Mouse (Mus musculus) right cerebral cortex, postnatal 25 days (tissue): ENCODE data around the gene Pom121l2.

Source experiments
- DNase-seq: peaks from one replicate; pipeline ENCODE4 v3.0.0; 2022

Gene Pom121l2

DNA sequence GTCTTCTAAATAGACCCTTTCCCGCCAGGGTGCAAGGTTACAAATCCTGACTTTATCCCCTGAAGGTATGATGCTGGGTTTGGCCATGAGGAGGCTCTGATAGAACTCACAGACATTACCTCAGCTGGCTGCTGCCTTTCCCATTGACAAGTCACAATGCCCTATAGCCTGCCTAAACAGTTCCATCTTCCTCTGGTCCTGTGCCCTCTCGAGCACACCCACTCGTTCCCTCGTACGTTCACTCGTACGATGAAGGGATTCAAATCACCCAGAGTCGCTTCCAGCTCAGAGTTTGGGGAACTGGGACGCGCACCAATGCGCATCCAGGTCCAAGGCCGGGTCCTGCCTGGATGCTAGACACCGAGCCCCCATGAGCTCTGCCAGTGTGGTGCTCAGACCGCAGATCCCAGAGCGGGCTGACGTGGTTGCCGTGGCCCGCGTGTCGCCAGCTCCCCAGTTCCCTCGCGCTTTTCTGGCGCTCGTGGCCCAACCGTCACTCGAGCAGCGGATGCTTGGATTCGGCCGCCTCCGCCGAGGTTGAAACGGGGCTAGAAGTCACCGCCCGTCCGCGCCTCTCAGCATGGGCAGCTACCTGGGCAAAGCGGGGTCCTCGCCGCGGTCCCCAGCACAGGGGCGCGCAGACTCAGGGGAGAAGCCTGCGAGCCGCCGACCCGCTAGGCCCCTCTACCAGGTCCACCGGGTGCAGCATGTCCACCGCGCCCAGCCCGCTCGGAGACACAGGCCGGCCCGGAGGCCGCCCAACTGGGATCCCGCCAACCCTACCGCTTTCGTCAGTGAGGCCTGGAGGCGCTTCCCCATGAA lies at the start of gene Pom121l2:
Pom121l2 (plus strand) TSS at position 214 of the 822 bp plus-strand sequence.
- DNase-seq, result peak; percentile 33

GRCm38 (mm10) chr13:21931740-21932139 lies 49.3 kb upstream of the Pom121l2 start:
- no peak for DNase-seq

DNA sequence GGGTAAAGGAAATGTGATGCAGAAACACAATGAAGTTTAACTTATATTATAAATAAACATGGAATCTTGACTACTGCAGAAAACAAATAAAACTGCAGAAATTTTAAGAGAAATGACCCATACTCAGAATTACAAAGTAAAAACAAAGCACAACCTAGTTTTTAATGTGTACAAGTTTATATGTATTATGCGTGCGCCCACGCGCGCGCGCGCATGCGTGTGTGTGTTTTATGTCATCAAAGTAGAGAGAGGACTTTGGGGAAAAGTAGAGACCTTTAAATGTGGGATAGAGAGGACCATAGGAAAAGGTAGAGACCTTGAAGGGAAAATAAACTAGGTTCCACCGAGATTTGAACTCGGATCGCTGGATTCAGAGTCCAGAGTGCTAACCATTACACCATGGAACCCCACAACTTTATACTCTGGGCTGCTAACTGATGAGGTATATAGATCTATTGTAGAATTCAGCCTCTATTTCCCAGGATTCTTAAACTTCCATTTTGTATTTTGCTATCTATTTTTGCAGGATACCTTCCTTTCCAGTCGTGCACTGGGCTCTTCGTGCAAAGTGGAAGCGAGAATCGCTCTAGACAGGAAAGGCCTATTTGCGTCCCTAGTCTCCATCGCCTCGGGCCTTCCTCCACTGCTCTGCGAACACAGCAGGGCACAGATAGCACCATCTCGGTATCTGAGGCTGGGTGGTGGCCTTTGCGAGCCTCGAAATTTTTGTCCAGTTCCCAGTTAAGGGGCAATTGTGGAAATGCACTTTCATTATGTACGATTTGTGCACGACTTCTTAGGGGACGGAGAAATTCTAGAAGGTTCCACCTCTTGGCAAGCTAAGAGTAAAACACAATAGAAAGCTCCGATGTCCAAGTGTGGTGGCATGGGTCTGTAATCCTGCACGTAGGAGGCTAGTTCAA lies 47.1 kb upstream of the Pom121l2 start:
- no peak for DNase-seq

- no peak for DNase-seq
These were observed 45.8 kb upstream of the Pom121l2 start for GRCm38 (mm10) chr13:21934982-21935791.

DNA sequence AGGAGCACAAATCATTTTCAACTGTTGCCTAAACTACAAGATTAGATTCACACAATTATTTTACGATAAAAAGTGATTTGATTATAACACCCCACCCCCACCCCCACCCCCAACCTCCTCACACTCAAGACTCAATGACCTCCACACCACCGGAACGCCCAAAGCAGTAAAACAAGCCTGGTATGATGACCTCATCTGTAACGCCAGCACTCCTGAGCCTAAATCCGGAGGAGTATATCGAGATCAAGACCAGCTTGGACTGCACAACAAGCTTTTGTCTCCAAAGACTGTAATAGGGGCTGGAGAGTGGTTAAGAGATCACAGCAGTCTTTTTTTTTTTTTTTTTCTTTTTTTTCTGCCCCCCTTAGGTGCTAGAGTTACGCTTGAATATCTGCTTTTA lies 45.2 kb upstream of the Pom121l2 start:
- DNase-seq, result no peak

- no peak for DNase-seq
These were observed 44.0 kb upstream of the Pom121l2 start for GRCm38 (mm10) chr13:21936968-21937367.

- peak; percentile 81 for DNase-seq
These were observed 40.8 kb upstream of the Pom121l2 start for GRCm38 (mm10) chr13:21940213-21940612.

GRCm38 (mm10) chr13:21940811-21941321 lies 40.1 kb upstream of the Pom121l2 start:
- DNase-seq, result peak; percentile 81

DNA sequence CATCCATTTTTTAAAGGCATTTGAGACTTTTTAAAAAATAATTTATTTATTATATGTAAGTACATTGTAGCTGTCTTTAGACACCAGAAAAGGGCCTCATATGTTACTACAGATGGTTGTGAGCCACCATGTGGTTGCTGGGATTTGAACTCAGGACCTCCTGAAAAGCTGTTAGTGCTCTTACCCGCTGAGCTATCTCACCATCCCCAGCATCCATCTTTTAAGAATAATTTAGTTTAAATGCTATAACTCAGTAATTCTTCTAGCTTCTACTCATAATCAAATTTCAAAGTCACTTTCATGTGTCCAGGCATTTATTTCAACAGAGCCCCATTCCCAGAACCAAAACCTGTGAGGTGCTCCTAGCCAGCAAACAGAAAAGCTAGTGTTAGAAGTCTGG lies 37.4 kb upstream of the Pom121l2 start:
- DNase-seq, result no peak

GRCm38 (mm10) chr13:21944592-21944925 lies 36.4 kb upstream of the Pom121l2 start:
- DNase-seq, result no peak

DNA sequence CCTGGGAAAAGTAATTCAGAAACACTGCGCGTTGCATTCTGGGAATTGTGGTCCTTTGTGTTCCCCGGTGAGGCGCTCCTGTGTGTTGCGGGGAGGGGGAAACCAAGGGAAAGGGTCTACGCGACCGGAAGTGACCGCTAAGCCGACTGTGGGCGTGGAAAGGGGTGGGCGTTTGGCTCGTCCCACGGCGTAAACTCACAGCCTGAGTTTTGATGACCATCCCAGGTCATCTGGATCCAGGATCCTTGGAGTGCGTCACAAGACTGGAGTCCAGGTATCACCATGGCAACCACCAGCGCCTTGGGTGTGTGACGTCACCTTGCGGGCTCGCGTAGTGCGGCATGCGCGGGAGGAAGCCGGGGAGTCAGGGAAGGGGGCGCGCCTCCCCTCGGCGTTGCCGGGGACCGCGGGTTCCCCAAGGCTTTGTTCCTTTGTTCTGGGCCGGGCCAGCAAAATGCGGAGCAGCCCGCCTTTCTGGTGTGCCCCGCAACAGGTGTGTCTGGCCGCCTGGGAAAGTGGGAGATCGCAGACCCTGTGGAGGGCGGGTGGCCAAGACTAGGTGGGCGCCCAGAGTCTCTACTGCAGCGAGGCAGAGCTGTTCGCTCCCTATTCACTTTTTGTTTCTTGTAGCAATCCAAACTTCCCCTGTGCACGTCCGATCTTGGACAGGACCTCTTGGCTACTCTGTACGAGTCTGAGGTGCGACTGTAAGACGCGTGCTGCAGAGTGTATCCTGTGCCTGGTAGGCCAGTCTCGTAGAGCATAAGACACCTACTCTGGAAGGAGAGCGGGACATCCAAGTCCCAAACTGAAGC lies 35.9 kb upstream of the Pom121l2 start, which contains the start of gene Zfp184:
Zfp184 (plus strand) TSS at position 169 of the 815 bp plus-strand sequence.
- DNase-seq, result peak; percentile 90

DNA sequence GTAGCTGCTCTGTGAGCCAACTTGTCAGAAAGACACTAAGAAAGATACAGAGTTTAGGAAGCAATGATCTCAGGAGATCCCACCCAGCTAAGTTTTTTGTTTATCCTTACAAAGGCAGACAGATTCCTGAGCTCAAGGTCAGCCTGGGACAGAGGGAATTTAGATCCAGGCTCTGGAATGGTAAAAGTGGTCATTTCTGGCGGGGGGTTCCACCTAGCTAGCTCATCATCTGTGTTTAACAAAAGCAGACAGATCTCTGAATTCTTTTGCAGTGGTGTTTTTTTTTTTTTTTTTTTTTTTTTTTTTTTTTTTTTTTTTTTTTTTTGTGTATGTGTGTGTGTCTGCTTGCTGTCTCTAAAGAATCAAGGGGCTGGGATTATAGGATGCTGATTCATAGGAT lies 11.7 kb upstream of the Pom121l2 start:
- DNase-seq, result no peak

GRCm38 (mm10) chr13:21969816-21970215 lies 11.2 kb upstream of the Pom121l2 start:
- no peak for DNase-seq

- DNase-seq, result no peak
These were observed 9.4 kb upstream of the Pom121l2 start for GRCm38 (mm10) chr13:21971641-21972040.

DNA sequence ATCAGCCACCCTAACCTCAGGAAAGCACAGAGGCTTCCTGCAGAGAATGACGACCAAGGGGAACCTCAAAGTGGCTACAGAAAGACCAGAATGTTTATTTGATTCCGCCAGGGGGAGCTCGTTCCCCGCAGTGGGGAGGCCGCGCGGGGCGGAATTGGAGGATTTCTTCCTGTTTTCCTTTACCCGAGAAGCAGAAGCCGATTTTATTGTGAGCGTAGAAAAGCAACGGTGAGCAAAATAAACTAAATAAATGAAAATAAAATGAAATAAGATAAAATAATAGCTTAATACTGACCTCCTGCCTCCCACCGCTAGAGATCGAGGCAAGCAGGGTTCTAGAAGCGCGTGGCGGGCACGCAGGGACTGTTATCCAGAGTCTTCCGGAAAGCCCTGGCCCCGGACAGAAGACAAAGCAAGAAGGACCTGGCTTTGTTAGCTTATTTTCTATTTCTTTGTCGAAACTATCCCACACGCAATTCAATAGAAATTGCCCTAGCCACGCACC lies 6.7 kb upstream of the Pom121l2 start:
- peak; percentile 87 for DNase-seq

DNA sequence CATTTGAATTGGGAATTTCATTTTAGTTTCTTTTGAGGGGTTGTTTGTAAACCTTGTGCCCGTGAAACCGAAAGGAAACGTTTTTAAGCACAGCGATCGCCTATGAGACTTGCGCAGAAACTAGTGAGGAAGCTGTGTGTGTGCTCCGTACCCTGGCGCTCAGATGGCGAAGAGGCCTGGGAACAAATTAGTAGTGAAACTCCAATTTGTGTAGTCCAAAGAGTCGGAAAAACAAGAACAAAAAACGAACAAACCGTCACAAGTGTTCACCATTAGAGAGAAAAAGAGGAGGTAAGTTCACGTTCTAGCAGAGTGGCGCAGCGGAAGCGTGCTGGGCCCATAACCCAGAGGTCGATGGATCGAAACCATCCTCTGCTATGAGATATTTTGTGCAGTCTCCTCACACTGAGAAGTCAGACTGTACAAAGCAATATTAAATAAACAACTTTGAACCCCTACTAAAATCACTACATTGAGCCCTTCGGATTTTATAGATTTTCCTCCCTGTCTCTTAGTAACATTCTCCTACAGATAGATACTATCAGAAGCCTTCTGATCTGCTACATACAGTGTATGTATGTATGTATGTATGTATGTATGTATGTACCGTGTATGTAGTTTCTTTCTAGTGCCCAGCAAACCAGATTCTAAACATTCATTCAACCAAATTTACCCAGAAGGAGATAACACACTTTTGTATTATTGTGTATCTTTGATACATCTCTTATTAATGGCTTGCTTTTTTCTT lies 6.1 kb upstream of the Pom121l2 start:
- peak; percentile 39 for DNase-seq

DNA sequence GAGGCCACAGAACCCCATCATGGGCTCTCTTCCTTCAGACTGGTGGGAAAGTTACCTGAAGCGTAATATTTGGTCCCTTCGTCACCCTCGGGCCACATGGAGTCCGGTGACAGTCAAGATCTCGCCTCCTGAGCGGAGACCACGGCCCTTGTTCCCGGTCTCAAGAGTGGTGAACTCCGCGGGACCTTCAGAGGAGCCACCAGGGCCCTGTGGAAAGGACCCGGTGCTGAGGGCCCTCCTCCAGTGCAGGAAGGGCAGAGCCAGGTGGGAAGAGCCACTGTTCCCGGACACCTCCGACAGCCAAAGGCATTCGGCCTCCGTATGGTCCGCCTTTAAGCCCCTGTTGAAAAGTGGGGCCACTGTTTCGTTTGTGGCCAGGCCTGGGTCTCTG lies 804 bp downstream of the Pom121l2 start:
- no peak for DNase-seq

DNA sequence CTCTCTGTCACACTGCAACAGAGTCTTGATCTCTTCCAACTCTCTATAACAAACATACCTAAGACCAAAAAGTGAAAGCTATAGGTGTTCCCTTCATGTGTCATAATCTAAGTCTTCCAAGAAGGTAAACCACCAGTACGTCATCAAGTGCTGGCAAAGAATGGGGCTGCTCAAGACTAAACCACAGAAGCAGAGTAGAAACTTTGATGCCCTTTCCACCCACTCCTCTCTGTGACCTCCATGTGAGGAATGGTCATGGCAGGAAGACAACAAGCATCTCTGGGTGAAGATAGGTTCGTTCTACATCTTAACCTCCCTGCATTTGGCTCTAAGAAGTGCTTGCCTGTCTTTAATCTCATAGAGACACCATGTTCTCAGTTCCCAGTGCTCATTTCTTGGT lies 3.5 kb downstream of the Pom121l2 start:
- no peak for DNase-seq

DNA sequence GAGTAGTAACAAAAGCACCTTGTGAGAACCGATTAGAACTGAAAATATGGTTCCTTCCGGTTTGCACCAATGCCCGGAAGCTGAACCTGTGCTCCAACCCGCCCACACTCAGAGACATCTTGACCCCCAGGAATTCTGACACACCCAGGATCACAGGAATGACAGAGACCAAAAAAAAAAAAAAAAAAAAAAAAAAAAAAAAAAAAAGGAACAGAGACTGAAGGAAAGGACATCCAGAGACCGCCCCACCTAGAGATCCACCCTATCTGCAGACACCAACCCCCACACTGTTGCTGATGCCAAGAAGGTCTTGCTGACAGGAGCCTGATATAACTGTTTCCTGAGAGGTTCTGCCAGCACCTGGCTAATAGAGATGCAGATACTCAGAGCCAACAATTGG lies 11.6 kb downstream of the Pom121l2 start:
- no peak for DNase-seq

- DNase-seq, result no peak
These were observed 13.2 kb downstream of the Pom121l2 start for GRCm38 (mm10) chr13:21993957-21994738.
